Mouse (Mus musculus) testis, postnatal 10 days (tissue): ENCODE measurements around the gene Cnot1.
"Not testable (repeated sequence)": the region's sequence is repeated elsewhere in the genome, so short reads cannot be mapped to it uniquely, and the experiment has no call there.

Experiments used
- DNase-seq: peaks from one replicate; pipeline ENCODE4 v3.0.0; 2021; ENCODE audit warnings: low spot score

Gene Cnot1

GRCm38 (mm10) chr8:95816044-95816708 is 8.9 kb upstream of the Cnot1 start:
- no peak for DNase-seq

DNA sequence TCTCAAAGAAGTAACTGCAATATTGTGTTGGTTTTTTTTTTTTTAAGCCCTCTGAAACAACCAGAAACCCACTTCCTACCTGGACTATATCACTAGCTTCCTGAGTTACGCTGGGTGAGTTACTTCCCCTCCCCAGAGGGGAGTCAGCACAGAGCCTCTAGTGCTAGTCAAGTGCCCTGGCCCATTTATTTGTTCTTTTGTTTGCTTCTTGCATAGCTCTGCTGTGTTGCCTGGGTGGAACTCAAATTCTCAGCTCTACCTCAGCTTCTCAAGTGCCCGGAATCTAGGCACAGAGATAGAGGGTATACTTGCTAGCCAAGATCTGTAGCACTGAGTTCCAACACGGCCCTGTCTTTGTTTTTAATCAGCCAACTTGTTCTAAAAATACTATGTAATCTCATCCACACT is 2.9 kb upstream of the Cnot1 start:
- no peak for DNase-seq

DNA sequence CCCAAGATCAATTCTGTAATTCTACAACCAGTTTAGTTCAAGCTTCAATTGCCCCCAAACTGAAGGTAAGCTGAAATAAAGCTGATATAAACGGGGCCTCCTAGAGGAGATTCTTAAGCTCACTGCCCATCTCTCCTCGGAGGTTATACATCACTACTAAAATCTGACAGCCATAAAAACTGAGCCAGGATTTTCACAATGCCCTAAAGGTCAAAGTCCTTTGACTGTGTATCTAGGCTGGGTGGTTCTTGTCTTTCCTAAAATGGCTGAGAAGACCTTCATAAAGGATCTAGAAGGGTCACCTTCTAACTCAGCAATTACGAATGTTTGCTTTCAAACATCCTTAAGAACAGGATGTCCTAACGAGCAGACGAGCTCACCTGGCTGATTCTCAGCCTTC is 1.9 kb upstream of the Cnot1 start:
- DNase-seq: no peak

DNA sequence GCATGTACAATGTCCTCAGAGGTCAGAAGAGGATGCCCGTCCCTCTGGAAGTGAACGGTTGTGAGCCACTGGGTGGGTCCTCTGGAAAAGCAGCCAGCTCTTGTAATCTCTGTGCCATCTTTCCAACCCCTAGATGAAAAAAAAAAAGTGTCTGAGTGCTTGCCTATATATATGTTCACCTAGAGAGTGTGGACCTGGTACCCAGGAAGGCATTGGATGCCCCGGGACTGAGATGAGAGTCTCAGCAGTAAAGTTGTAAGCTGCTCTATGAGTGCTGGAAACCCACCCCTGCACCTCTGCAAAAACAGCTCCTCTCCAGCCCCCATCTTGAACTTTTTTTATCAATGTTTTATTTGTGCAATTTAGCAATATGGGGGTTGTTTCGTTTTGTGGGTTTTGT is 1.4 kb upstream of the Cnot1 start:
- DNase-seq: no peak

DNA sequence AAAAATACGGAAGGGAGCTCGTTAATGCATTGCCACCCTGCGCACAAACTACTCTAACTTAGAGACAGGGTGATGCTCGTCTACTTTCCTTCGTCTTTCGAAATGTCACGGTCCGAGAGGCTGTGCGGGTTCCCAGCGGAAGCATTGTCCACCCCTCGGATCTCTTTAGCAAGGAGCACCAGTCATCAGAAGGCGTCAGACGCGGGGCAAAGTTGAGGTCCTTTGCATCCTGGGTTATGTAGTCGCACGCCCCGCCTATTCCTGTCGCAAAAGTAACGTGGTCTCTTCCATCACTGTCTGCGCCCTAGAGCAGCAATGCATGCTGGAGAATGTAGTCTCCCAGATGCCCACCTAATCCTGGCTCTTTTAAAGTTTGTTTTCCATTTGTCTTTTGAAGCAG is 597 bp upstream of the Cnot1 start:
- DNase-seq: peak; percentile 90

DNA sequence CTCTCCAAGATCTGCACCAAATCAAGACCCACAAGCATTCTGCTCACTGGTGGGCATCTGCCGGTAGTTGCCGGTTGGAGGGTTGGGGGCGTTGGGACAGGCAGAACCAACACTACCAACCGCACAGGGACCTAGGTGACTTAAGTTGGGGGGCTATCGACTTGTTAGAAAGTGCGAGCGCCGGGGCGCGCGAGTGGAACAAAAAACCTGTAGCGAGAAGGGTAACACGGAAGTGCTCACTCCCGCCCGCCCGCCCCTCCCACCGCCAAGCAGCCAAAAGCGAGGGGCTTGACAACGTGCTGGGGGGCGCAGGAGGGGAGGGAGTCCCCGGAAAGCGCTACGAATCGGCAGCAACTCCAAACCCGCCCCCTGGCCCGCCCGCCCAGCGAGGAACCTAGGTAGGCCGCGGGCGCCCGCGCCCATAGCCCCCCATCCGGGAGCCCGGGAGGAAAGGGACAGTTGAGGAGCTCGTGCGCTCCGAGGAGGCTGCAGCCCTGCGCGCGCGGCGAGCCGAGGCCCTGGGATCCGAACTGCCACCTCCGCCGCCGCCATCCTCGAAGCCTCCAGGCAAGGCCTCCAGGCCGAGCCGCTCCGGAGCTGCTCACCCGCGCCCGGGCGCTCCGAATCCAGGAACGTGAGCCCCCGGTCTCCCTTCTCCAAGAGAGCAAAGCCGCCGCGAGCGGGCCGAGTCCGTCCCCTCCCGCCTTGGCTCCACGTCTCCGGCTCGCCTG is 638 bp downstream of the Cnot1 start:
- DNase-seq: peak; percentile 77

DNA sequence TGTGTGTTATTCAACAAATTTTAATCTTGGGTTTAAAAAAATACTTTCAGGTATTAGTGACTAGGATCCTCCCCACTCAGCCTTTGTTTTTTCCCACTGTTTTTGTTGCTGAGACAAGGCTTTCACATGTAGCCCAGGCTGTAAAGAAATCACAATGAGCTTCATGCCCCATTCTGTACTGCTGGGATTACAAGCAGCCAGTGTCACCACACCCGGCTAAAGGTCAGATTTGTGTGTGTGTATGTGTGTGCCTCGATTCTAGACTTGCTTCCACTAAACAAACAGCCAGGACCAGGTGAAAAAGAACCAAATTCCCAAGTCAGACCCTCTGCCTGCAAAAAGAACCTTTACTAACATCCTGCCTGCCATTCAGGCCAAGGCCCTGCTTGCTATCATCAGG is 1.8 kb downstream of the Cnot1 start:
- no peak for DNase-seq

DNA sequence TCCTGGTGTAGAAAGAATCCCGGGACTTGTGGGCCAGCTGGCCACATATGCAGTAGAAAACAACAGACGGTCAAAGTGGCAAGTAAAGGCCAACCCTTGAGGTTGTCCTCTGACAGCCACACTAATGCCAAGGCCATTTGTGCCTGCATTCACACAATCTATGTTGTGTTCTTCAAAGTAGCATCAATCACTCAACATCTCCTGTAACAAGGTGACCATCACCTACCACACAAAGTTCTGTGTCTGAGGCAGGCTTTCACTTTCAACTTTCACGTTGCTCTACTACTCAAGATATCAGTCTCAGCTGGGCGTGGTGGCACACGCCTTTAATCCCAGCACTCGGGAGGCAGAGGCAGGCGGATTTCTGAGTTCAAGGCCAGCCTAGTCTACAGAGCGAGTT is 5.0 kb downstream of the Cnot1 start:
- no peak for DNase-seq

DNA sequence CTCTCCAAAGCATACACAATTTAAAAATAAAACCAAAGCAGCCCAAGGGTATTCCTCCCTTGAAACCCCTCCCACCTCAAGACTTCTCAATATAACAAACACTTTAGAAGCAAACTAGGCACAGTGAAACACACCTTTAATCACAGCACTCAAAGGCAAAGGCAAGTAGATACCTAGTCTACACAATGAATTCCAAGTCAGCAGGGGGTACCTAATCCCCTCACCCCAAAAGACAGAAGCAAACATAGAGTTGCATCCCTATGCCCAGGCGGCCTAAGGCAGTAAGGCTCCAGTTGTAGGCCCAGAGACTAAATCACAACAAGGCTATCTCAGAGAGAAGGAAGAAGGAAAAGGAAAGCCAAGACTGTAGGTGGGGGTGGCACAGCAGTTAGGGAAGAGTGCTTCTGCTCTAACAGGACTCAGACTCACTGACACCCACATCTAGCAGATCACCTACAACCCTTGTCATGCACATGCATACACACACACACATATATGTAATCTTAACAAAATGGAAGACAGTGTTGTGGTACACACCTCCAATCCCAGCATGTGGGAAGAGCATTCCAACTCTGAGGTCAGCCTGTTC is 5.7 kb downstream of the Cnot1 start:
- DNase-seq: no peak

DNA sequence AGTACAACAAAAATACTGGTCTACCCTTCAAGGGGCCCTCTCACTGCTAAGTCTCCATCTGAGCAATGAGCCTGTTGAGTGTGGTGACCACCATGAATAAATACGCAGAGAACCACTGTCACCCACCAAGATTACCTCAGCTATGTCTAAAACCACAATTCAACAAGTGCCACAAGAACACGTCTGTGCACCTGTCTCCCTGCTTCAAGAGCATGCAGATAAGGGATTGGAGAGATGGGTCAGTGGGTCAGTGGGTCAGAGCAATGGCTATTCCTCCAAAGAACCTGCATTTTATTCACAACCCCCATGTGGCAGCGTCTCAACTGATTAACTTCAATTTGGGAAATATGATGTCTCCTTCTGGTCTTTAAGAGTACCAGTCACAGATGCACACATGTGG is 6.9 kb downstream of the Cnot1 start:
- no peak for DNase-seq

DNA sequence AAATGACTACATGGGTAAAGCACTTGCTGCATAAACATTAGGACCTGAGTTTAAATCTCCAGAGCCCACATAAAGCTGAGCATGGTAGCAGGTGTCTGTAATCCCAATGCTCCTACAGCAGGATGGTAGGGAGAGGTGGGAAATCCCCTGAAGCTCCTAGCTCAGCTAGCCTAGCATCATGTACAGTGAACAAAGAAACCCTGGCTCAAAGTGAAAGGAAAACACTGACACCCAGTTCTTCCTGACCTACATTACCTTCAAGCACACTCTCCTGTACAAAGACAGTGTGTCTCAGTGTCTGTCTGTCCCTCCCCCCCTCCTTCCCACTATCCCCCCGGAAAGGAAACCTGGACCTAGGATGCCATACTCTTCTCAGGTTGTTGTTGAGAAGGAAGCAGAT is 7.4 kb downstream of the Cnot1 start:
- no peak for DNase-seq

DNA sequence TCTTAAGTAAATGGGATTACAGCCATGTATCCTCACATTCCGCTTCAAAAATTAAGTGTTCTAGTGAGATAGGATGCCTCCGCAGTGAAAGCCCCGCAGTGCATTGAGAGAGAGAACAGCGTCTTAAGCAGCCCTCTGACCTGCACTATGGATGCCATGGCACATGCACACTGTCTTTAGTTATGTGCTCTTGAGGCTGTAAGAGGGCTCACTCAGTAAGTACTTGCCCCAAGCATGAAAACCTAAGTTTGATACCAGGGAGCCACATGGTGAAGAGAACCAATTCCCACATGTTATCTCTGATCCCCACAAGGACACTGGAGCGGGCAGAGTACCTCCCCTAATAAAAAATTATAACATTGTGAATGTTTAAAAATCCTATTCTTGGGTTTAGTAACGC is 8.1 kb downstream of the Cnot1 start:
- no peak for DNase-seq

DNA sequence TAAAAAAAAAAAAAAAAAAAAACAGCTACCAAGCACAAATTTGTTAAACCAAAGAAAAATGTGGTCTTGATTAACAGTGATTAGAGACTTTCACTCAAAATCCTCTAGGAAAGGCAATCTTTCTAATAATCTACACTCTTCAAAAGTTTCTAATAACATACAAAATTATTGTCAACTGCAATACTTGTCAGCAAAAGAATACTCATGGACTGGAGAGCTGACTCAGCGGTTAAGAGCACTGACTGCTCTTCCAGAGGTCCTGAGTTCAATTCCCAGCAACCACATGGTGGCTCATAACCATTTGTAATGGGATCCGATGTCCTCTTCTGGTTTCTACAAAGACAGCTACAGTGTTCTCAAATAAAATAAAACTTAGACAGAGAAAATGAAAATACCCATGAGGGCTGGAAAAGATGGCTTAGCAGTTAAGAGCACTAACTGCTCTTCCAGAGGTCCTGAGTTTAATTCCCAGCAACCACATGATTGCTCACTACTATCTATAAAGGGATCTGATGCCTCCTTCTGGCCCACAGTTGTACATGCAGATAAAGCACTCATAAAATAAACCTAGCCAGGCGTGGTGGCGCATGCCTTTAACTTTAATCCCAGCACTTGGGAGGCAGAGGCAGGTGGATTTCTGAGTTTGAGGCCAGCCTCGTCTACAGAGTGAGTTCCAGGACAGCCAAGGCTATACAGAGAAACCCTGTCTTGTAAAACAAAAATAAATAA is 11.8 kb downstream of the Cnot1 start:
- not testable (repeated sequence) for DNase-seq

GRCm38 (mm10) chr8:95785591-95785990 is 21.7 kb downstream of the Cnot1 start:
- DNase-seq: no peak

DNA sequence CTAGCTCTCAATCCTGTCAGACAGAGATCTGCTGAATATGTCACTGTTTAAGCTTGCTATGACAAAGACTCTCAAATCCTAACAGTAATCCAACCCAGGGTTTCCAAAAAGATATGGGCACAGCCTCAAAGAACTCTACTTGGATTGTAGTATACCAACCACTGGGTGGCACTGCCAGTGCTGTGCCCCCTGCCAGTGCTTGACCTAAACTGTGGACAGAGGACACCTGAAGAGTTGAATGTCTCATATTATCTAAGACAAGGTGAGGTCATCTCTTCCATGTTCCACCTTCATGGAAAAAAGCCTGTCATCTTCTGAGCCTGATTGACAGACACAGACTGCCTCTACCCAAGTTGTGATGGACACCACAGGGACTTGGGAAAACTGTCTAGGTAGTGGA is 24.6 kb downstream of the Cnot1 start:
- DNase-seq: no peak

- DNase-seq: no peak
Measured at GRCm38 (mm10) chr8:95781775-95782174, 25.5 kb downstream of the Cnot1 start.

DNA sequence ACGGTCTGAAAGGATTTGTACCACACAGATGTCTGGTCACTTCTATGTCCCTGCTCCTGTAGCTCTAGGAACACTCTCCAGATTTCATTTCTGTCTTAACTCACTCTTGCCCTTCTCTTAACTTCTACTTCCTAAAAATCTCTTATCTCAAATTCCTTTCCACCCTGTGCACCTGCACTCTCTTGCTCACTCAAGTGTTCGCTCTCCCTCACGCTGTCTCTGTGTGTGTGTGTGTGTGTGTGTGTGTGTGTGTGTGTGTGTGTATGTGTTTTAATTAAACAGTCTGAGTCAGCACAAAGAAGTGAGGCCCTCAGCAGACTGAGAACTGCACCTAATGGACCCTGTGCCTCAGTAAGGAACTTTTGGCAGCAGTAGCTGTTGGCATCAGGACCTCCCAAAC is 26.2 kb downstream of the Cnot1 start:
- DNase-seq: no peak

- DNase-seq: no peak
Measured at GRCm38 (mm10) chr8:95764133-95764532, 43.1 kb downstream of the Cnot1 start.

GRCm38 (mm10) chr8:95760323-95760722 is 46.9 kb downstream of the Cnot1 start:
- DNase-seq: no peak

- no peak for DNase-seq
Measured at GRCm38 (mm10) chr8:95751924-95752323, 55.3 kb downstream of the Cnot1 start.

GRCm38 (mm10) chr8:95748028-95748427 is 59.2 kb downstream of the Cnot1 start:
- DNase-seq: no peak

DNA sequence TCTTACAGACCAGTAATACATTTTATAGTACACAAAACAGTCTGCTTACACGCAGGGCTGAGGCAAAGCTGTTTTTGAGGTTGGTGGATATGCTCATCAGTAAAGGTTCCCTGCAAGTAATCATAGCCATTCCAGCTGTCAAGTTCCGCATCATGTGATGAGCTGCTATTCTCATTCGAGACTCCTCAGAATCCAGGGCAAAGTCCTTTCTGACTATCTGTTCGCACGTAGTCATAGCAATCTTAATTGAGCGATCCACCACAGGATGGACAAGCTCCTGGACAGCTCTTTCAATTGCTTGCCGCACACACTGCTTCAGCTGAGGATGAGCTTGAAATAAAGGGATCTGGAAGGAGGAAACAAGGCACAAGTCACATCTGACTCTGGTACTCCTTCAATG is 65.5 kb downstream of the Cnot1 start:
- DNase-seq: no peak

DNA sequence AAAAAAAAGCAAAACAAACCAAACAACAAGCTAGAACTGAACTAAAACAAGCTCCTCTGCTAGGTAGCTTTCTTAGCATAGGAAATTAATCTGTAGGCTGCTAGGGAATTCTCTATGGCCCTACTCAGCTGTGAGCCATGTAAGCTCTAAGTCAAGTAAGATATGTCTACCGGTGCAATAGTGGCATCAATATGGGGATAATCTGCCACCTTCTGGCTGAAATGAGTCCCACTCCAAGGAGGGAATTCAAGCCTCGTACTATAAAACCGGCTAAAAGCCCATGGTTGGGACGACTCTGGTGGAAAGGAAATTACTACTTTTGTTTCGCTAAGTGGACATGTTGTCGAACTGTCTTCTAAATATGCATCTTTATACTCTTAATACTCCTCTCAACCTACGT is 68.7 kb downstream of the Cnot1 start:
- DNase-seq: no peak
